Mouse (Mus musculus) spleen, adult 12 weeks (tissue): ENCODE measurements around the gene Glipr2.

Experiments
- DNase-seq: peaks from one replicate; pipeline ENCODE4 v3.0.0; 2022; ENCODE audit warnings: low spot score

Glipr2 gene

GRCm38 (mm10) chr4:44004623-44005409 lies 47.6 kb downstream of the Glipr2 start:
- no peak for DNase-seq

GRCm38 (mm10) chr4:44010176-44010575 lies 53.0 kb downstream of the Glipr2 start:
- no peak for DNase-seq

- DNase-seq = no peak
These were observed 53.7 kb downstream of the Glipr2 start for GRCm38 (mm10) chr4:44010893-44011292.

- no peak for DNase-seq
These were observed 54.6 kb downstream of the Glipr2 start for GRCm38 (mm10) chr4:44011799-44012198.

GRCm38 (mm10) chr4:44012376-44013367 lies 55.5 kb downstream of the Glipr2 start:
- DNase-seq = peak; percentile 81

- DNase-seq = no peak
These were observed 56.3 kb downstream of the Glipr2 start for GRCm38 (mm10) chr4:44013391-44014070.

- DNase-seq = no peak
These were observed 58.9 kb downstream of the Glipr2 start for GRCm38 (mm10) chr4:44016071-44016470.

GRCm38 (mm10) chr4:44016791-44017190 lies 59.6 kb downstream of the Glipr2 start:
- DNase-seq = no peak

GRCm38 (mm10) chr4:44022323-44022722 lies 65.1 kb downstream of the Glipr2 start:
- no peak for DNase-seq

GRCm38 (mm10) chr4:44022766-44023165 lies 65.6 kb downstream of the Glipr2 start:
- DNase-seq = no peak

- no peak for DNase-seq
These were observed 66.5 kb downstream of the Glipr2 start for GRCm38 (mm10) chr4:44023681-44024080.

GRCm38 (mm10) chr4:44024241-44024640 lies 67.0 kb downstream of the Glipr2 start:
- no peak for DNase-seq

- no peak for DNase-seq
These were observed 68.4 kb downstream of the Glipr2 start for GRCm38 (mm10) chr4:44025570-44025969.
